Mouse (Mus musculus): Measurements from ENCODE around the gene Slc44a5. TPM values are rescaled to one million over a fixed set of nuclear protein-coding genes. Genes with fewer than 3 reads are reported as not detected.

Gene Slc44a5
- polyA plus RNA-seq (2012): not detected in 2 replicates

- TF ChIP-seq GATA1 (IDR thresholded peaks at IDR 0.05; ENCODE audit: low read length): no peak
Measured at GRCm38 (mm10) chr3:153973171-153973948, at the start of gene Slc44a5. TSS of gene Slc44a5 (plus strand) at chr3:153973436.

- no peak for TF ChIP-seq GATA1 (IDR thresholded peaks at IDR 0.05; ENCODE audit: low read length)
Measured at GRCm38 (mm10) chr3:153926333-153926732, 46.9 kb upstream of the Slc44a5 start.

- TF ChIP-seq GATA1 (IDR thresholded peaks at IDR 0.05; ENCODE audit: low read length): no peak
Measured at GRCm38 (mm10) chr3:153929526-153929925, 43.7 kb upstream of the Slc44a5 start.

GRCm38 (mm10) chr3:153932461-153932860 lies 40.8 kb upstream of the Slc44a5 start:
- no peak for TF ChIP-seq GATA1 (IDR thresholded peaks at IDR 0.05; ENCODE audit: low read length)

- no peak for TF ChIP-seq GATA1 (IDR thresholded peaks at IDR 0.05; ENCODE audit: low read length)
Measured at GRCm38 (mm10) chr3:153935878-153936277, 37.4 kb upstream of the Slc44a5 start.

GRCm38 (mm10) chr3:153937116-153937810 lies 36.0 kb upstream of the Slc44a5 start:
- no peak for TF ChIP-seq GATA1 (IDR thresholded peaks at IDR 0.05; ENCODE audit: low read length)

GRCm38 (mm10) chr3:153940021-153940420 lies 33.2 kb upstream of the Slc44a5 start:
- no peak for TF ChIP-seq GATA1 (IDR thresholded peaks at IDR 0.05; ENCODE audit: low read length)

GRCm38 (mm10) chr3:153940486-153940885 lies 32.8 kb upstream of the Slc44a5 start:
- TF ChIP-seq GATA1 (IDR thresholded peaks at IDR 0.05; ENCODE audit: low read length): no peak

- TF ChIP-seq GATA1 (IDR thresholded peaks at IDR 0.05; ENCODE audit: low read length): no peak
Measured at GRCm38 (mm10) chr3:153941613-153942012, 31.6 kb upstream of the Slc44a5 start.

GRCm38 (mm10) chr3:153943003-153943640 lies 30.1 kb upstream of the Slc44a5 start:
- no peak for TF ChIP-seq GATA1 (IDR thresholded peaks at IDR 0.05; ENCODE audit: low read length)

- no peak for TF ChIP-seq GATA1 (IDR thresholded peaks at IDR 0.05; ENCODE audit: low read length)
Measured at GRCm38 (mm10) chr3:153943901-153944334, 29.3 kb upstream of the Slc44a5 start.

- TF ChIP-seq GATA1 (IDR thresholded peaks at IDR 0.05; ENCODE audit: low read length): no peak
Measured at GRCm38 (mm10) chr3:153944335-153944990, 28.8 kb upstream of the Slc44a5 start, which contains the start of gene Acadm. TSS of gene Acadm (minus strand) at chr3:153944632.

- no peak for TF ChIP-seq GATA1 (IDR thresholded peaks at IDR 0.05; ENCODE audit: low read length)
Measured at GRCm38 (mm10) chr3:153947271-153947670, 26.0 kb upstream of the Slc44a5 start.

- TF ChIP-seq GATA1 (IDR thresholded peaks at IDR 0.05; ENCODE audit: low read length): no peak
Measured at GRCm38 (mm10) chr3:153948176-153948575, 25.1 kb upstream of the Slc44a5 start.

GRCm38 (mm10) chr3:153957916-153958315 lies 15.3 kb upstream of the Slc44a5 start:
- no peak for TF ChIP-seq GATA1 (IDR thresholded peaks at IDR 0.05; ENCODE audit: low read length)

Data from G1E-ER4 (cell line).